Mouse (Mus musculus): ENCODE results near the gene Hist2h3b. TPM values are rescaled to one million over a fixed set of nuclear protein-coding genes. Genes with fewer than 3 reads are reported as not detected.
"Not testable (repeated sequence)": the region's sequence is repeated elsewhere in the genome, so short reads cannot be mapped to it uniquely, and the experiment has no call there.

Gene Hist2h3b
- polyA plus RNA-seq, 1 experiment from 2014 or later, result 17.2 TPM

DNA sequence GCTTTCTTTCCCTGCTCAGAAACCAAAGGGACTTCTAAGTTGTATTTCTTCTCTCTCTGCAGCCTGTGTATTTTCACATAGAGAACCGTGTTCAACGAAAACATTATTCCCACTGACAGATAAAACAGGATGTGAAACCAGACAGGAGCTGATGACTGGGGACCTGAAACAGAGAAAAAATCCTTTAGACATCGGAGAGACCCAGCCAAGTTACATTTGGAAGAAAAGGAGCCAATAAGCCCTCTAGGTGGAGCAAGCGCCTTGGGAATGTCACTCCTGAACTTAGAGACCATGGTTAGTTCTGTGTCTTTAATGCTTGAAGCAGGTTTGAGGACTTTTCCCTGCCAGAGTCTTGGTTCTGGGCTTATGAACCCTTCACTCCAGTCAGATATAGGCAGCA is 16.0 kb downstream of the Hist2h3b start:
- Histone ChIP-seq H3K4me2 (ENCODE audit: low read depth, low read length) (peak overlapping the region; percentile 47), H3K9me3 (replicated peaks; ENCODE audit: control insufficient read depth, low read length) (no peaks in the 10 kb centered on the region), H3K4me3 (ENCODE audit: low read length) (no peak overlapping the region), H3K4me1 (ENCODE audit: control insufficient read depth, insufficient read depth, low read length) (no peaks in the 10 kb centered on the region), H3K9ac (ENCODE audit: low read length) (no peak overlapping the region), H3K27ac (ENCODE audit: low read length) (no peak overlapping the region), H3K27me3 (ENCODE audit: control insufficient read depth, insufficient read depth, low read length) (peaks cover 6% of the 10 kb centered on the region), H3K36me3 (ENCODE audit: control insufficient read depth, insufficient read depth) (no peaks in the 10 kb centered on the region)
- 11% methylated on average over 4 of the region's 4 CpGs for WGBS
- no peak for ATAC-seq (replicated peaks; ENCODE audit: extremely low read depth, insufficient read depth, low FRiP score)

DNA sequence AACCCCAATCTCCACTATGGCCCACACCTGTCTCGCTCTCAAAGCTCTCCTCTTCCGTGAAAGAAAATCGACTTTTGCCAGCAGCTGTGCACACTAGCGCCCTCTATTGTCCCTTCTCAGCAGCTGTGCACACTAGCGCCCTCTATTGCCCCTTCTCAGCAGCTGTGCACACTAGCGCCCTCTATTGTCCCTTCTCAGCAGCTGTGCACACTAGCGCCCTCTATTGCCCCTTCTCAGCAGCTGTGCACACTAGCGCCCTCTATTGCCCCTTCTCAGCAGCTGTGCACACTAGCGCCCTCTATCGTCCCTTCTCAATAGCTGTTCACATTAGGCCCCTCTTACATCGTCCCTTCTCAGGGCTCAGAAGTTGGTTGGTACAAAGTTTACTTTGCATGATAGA is 18.9 kb downstream of the Hist2h3b start:
- not testable (repeated sequence) for H3K36me3 ChIP-seq (ENCODE audit: control insufficient read depth, insufficient read depth); H3K27ac ChIP-seq (ENCODE audit: low read length); H3K4me2 ChIP-seq (ENCODE audit: low read depth, low read length); H3K9me3 ChIP-seq (replicated peaks; ENCODE audit: control insufficient read depth, low read length); H3K4me1 ChIP-seq (ENCODE audit: control insufficient read depth, insufficient read depth, low read length); H3K27me3 ChIP-seq (ENCODE audit: control insufficient read depth, insufficient read depth, low read length); ATAC-seq (replicated peaks; ENCODE audit: extremely low read depth, insufficient read depth, low FRiP score); H3K4me3 ChIP-seq (ENCODE audit: low read length); H3K9ac ChIP-seq (ENCODE audit: low read length)
- WGBS, result 86% methylated on average over 11 of the region's 11 CpGs

DNA sequence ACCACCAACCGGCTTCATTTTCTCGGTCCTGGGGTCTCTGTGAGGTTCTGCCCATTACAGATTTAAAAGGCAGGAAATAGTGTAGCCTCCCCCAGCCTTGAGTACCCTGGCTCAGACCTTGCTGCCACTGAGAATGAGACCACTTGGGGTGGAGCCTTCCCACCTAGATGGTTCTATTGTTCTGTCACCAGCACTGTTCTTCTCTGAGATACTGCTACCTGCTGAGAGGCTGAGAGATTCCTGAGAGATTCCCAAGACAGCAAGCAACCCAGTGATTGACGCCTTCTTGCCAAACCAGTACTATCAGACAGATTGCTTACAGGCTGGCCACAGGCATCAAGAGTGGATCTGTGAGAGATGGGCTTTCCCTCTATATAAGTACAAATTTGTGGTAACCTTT is 20.7 kb downstream of the Hist2h3b start:
- Histone ChIP-seq H3K9me3 (replicated peaks; ENCODE audit: control insufficient read depth, low read length) (no peaks in the 10 kb centered on the region), H3K36me3 (ENCODE audit: control insufficient read depth, insufficient read depth) (no peaks in the 10 kb centered on the region), H3K4me1 (ENCODE audit: control insufficient read depth, insufficient read depth, low read length) (no peaks in the 10 kb centered on the region), H3K9ac (ENCODE audit: low read length) (no peak overlapping the region), H3K4me3 (ENCODE audit: low read length) (no peak overlapping the region), H3K27ac (ENCODE audit: low read length) (no peak overlapping the region), H3K4me2 (ENCODE audit: low read depth, low read length) (no peak overlapping the region), H3K27me3 (ENCODE audit: control insufficient read depth, insufficient read depth, low read length) (no peaks in the 10 kb centered on the region)
- no peak for ATAC-seq (replicated peaks; ENCODE audit: extremely low read depth, insufficient read depth, low FRiP score)
- 64% methylated on average over 3 of the region's 3 CpGs for WGBS

DNA sequence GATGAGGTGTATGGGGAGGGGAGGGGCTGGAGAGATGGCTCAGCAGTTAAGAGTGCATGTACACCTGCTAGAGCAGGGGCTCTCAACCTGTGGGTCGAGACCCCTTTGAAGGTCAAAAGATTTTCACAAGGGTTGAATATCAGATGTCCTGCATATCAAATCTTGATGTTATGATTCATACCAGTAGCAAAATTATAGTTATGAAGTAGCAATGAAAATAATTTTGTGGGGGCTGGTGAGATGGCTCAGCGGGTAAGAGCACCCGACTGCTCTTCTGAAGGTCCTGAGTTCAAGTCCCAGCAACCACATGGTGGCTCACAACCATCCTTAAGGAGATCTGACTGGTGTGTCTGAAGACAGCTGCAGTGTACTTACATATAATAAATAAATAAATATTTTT is 22.3 kb downstream of the Hist2h3b start:
- H3K4me1 ChIP-seq (ENCODE audit: control insufficient read depth, insufficient read depth, low read length); H3K27ac ChIP-seq (ENCODE audit: low read length); H3K9me3 ChIP-seq (replicated peaks; ENCODE audit: control insufficient read depth, low read length); H3K4me3 ChIP-seq (ENCODE audit: low read length); H3K36me3 ChIP-seq (ENCODE audit: control insufficient read depth, insufficient read depth); H3K27me3 ChIP-seq (ENCODE audit: control insufficient read depth, insufficient read depth, low read length); H3K4me2 ChIP-seq (ENCODE audit: low read depth, low read length); H3K9ac ChIP-seq (ENCODE audit: low read length); ATAC-seq (replicated peaks; ENCODE audit: extremely low read depth, insufficient read depth, low FRiP score): not testable (repeated sequence)
- WGBS, result 87% methylated on average over 3 of the region's 3 CpGs

DNA sequence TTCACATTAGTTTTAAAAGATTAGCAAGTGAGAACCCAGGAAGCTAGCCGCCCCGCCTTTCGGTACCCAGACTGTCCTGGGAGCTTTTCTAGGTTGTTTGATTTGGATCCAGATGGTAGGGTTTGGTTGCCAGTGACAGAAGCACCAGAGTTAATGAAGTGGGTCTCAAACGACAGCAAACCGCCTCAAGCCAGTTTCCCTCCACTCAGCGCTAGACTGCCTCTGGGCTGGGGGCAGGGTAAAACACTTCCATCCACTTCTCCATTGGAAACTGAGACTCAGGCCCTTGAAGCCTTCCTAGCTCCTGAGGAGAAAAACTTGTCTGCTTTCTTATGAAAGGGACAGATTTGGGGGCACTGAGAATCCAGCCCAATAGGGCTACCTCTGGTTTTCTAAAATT is 24.2 kb downstream of the Hist2h3b start:
- no peak overlapping the region for H3K4me2 ChIP-seq (ENCODE audit: low read depth, low read length)
- no peaks in the 10 kb centered on the region for H3K36me3 ChIP-seq (ENCODE audit: control insufficient read depth, insufficient read depth)
- no peak overlapping the region for H3K27ac ChIP-seq (ENCODE audit: low read length)
- H3K9ac ChIP-seq (ENCODE audit: low read length), result no peak overlapping the region
- no peak overlapping the region for H3K4me3 ChIP-seq (ENCODE audit: low read length)
- no peaks in the 10 kb centered on the region for H3K4me1 ChIP-seq (ENCODE audit: control insufficient read depth, insufficient read depth, low read length)
- peaks cover 6% of the 10 kb centered on the region; the same call in 1 of the 2 replicates for H3K9me3 ChIP-seq (replicated peaks; ENCODE audit: control insufficient read depth, low read length)
- H3K27me3 ChIP-seq (ENCODE audit: control insufficient read depth, insufficient read depth, low read length), result no peaks in the 10 kb centered on the region
- 71% methylated on average over 6 of the region's 6 CpGs for WGBS
- no peak for ATAC-seq (replicated peaks; ENCODE audit: extremely low read depth, insufficient read depth, low FRiP score)

DNA sequence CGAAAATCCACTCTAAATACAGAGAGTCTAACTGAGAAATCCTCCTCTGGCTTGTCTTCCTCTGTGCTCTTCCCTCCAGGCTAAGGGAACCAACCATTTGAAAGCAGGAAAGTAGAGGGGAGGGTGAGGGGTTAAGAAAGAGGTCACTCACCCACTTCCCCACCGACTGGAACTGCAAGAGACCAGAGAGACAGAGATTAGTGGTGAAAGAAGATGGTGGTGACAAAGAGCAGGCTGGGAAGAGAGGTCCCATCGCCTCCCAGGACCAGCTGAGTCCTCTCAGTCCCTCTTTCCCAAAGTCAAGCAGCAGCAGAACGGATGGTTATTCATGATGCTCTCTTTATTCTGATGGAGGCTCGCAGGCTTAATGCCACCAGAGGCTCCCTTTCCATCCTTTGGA is 24.9 kb downstream of the Hist2h3b start:
- H3K4me3 ChIP-seq (ENCODE audit: low read length), result no peak overlapping the region
- WGBS, result 47% methylated on average over 5 of the region's 5 CpGs
- no peaks in the 10 kb centered on the region for H3K27me3 ChIP-seq (ENCODE audit: control insufficient read depth, insufficient read depth, low read length)
- H3K36me3 ChIP-seq (ENCODE audit: control insufficient read depth, insufficient read depth), result no peaks in the 10 kb centered on the region
- no peak overlapping the region for H3K27ac ChIP-seq (ENCODE audit: low read length)
- no peaks in the 10 kb centered on the region for H3K4me1 ChIP-seq (ENCODE audit: control insufficient read depth, insufficient read depth, low read length)
- peaks cover 6% of the 10 kb centered on the region; the same call in 1 of the 2 replicates for H3K9me3 ChIP-seq (replicated peaks; ENCODE audit: control insufficient read depth, low read length)
- no peak overlapping the region for H3K4me2 ChIP-seq (ENCODE audit: low read depth, low read length)
- no peak overlapping the region for H3K9ac ChIP-seq (ENCODE audit: low read length)
- ATAC-seq (replicated peaks; ENCODE audit: extremely low read depth, insufficient read depth, low FRiP score), result no peak

DNA sequence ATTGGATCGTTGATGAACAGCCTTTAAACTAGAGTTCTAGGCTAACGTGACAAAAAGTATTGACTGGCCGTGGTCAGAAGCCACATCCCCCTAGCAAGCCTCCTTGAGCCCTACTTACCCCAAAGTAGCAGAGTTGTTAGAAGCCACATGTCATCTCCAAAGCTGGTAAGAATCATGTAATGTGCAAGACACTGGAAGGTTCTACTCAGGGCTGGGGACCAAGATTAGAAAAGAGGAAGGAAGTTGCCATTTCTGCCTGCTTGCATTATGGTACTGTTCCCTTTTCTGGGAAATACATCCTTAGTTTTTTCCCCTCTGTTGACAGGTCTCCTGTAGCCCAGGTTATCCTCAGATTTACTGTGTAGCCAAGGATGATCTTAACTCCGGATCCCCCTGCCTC is 25.3 kb downstream of the Hist2h3b start, which contains the start of gene Fcgr1:
TSS of gene Fcgr1 (minus strand) at position 183 of the 400 bp plus-strand sequence.
- peaks cover 6% of the 10 kb centered on the region; the same call in 1 of the 2 replicates for H3K9me3 ChIP-seq (replicated peaks; ENCODE audit: control insufficient read depth, low read length)
- no peak within 1 kb of the TSS for H3K4me3 ChIP-seq (ENCODE audit: low read length)
- H3K4me2 ChIP-seq (ENCODE audit: low read depth, low read length), result no peak within 1 kb of the TSS
- no peaks in the 10 kb centered on the region for H3K36me3 ChIP-seq (ENCODE audit: control insufficient read depth, insufficient read depth)
- no peak within 1 kb of the TSS for H3K9ac ChIP-seq (ENCODE audit: low read length)
- H3K27me3 ChIP-seq (ENCODE audit: control insufficient read depth, insufficient read depth, low read length), result no peaks in the 10 kb centered on the region
- H3K4me1 ChIP-seq (ENCODE audit: control insufficient read depth, insufficient read depth, low read length), result no peaks in the 10 kb centered on the region
- ATAC-seq (replicated peaks; ENCODE audit: extremely low read depth, insufficient read depth, low FRiP score), result no peak
- 70% methylated on average over 4 of the region's 4 CpGs for WGBS
- no peak within 1 kb of the TSS for H3K27ac ChIP-seq (ENCODE audit: low read length)

DNA sequence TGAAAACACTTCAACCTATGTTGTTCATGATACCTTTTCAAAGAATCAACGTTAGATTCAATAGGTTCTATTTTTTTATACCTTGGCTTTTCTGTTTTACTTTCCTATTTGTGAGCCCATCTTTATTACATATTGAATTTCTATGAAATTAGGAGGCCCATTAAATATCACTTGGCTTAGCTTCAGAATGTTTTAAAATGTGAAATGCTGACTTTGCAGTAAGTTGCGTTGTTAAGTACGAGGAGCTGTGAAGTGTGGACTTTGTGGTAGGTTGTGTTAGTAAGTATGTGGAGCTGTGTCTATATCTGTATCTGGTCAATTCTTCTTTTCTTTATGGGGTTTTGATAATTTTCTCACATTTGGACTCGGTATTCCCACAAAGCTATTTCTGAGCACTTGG is 29.9 kb downstream of the Hist2h3b start:
- ATAC-seq (replicated peaks; ENCODE audit: extremely low read depth, insufficient read depth, low FRiP score), result no peak
- H3K27me3 ChIP-seq (ENCODE audit: control insufficient read depth, insufficient read depth, low read length), result no peaks in the 10 kb centered on the region; the same call in 1 of the 2 replicates
- 0 out of 2 replicates have a peak, but pooled peaks cover 2% of the 10 kb centered on the region for H3K4me1 ChIP-seq (ENCODE audit: control insufficient read depth, insufficient read depth, low read length)
- no peak overlapping the region for H3K27ac ChIP-seq (ENCODE audit: low read length)
- 82% methylated on average over 4 of the region's 4 CpGs for WGBS
- peaks cover 6% of the 10 kb centered on the region; the same call in 1 of the 2 replicates for H3K9me3 ChIP-seq (replicated peaks; ENCODE audit: control insufficient read depth, low read length)
- H3K4me3 ChIP-seq (ENCODE audit: low read length), result no peak overlapping the region
- H3K4me2 ChIP-seq (ENCODE audit: low read depth, low read length), result no peak overlapping the region
- no peak overlapping the region for H3K9ac ChIP-seq (ENCODE audit: low read length)
- H3K36me3 ChIP-seq (ENCODE audit: control insufficient read depth, insufficient read depth), result no peaks in the 10 kb centered on the region

DNA sequence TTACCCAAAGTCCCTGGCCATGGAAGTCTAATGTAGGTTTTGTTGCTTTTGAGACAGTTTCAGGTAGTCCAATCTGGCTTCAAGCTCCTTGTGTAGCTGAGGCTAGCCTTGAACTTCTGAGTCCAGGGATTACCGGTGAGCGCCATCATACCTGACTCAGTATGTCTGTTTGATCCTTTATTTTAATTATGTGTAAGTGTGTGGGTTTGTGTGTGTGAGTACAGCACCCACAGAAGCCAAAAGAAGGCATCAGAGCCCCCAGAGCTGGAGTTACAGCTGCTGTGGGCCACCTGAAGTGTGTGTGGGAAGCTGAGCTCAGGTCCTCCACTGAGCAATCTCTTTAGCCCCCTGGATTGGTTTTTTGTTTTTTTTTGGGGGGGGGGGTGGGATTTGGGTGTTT is 31.1 kb downstream of the Hist2h3b start:
- H3K27ac ChIP-seq (ENCODE audit: low read length), result no peak overlapping the region
- no peak for ATAC-seq (replicated peaks; ENCODE audit: extremely low read depth, insufficient read depth, low FRiP score)
- H3K36me3 ChIP-seq (ENCODE audit: control insufficient read depth, insufficient read depth), result no peaks in the 10 kb centered on the region
- H3K4me2 ChIP-seq (ENCODE audit: low read depth, low read length), result no peak overlapping the region
- peaks cover 6% of the 10 kb centered on the region; the same call in 1 of the 2 replicates for H3K9me3 ChIP-seq (replicated peaks; ENCODE audit: control insufficient read depth, low read length)
- H3K4me3 ChIP-seq (ENCODE audit: low read length), result no peak overlapping the region
- H3K27me3 ChIP-seq (ENCODE audit: control insufficient read depth, insufficient read depth, low read length), result no peaks in the 10 kb centered on the region; the same call in 1 of the 2 replicates
- H3K9ac ChIP-seq (ENCODE audit: low read length), result no peak overlapping the region
- WGBS, result 97% methylated on average over 2 of the region's 2 CpGs
- 0 out of 2 replicates have a peak, but pooled peaks cover 2% of the 10 kb centered on the region for H3K4me1 ChIP-seq (ENCODE audit: control insufficient read depth, insufficient read depth, low read length)

Data from heart, embryonic 16.5 days (tissue).